Mouse (Mus musculus) kidney, postnatal 0 days (tissue): ENCODE measurements around the gene Spata33. TPM values are rescaled to one million over a fixed set of nuclear protein-coding genes. Genes with fewer than 3 reads are reported as not detected.
"Not testable (repeated sequence)": the region's sequence is repeated elsewhere in the genome, so short reads cannot be mapped to it uniquely, and the experiment has no call there.

ENCODE experiments used
- ATAC-seq: fragments of 200-750 bp; cut with Nextera tagmentation; replicated peaks from 2 replicates; pipeline ENCODE4 v1.8.0; 2017; ENCODE audit warnings: low read depth, moderate number of reproducible peaks, moderate TSS enrichment, moderate library complexity; ENCODE audit not compliant: low FRiP score
- DNase-seq: peaks from one replicate; pipeline ENCODE4 v3.0.0-alpha.2; 2016; ENCODE audit warnings: low spot score
- H3K27ac ChIP-seq: fragments of 300-500 bp; sonication (generic); 2 replicates; pipeline ENCODE4 v1.5.1; 2014; ENCODE audit warnings: mild to moderate bottlenecking
- H3K27me3 ChIP-seq: fragments of 300-500 bp; sonication (generic); 2 replicates; pipeline ENCODE4 v1.6.1; 2014; ENCODE audit warnings: low read length, mixed read lengths; ENCODE audit not compliant: insufficient read depth
- H3K36me3 ChIP-seq: fragments of 300-500 bp; sonication (generic); 2 replicates; pipeline ENCODE4 v1.6.1; 2014; ENCODE audit warnings: low read length, mixed read lengths; ENCODE audit not compliant: insufficient read depth
- H3K4me1 ChIP-seq: fragments of 300-500 bp; sonication (generic); replicated peaks from 2 replicates; pipeline ENCODE4 v1.6.1; 2014; ENCODE audit warnings: antibody characterized with exemption, low read length, mixed read lengths; ENCODE audit not compliant: insufficient read depth
- H3K4me2 ChIP-seq: fragments of 300-500 bp; sonication (generic); 2 replicates; pipeline ENCODE4 v1.6.1; 2014; ENCODE audit warnings: mild to moderate bottlenecking, low read length, moderate library complexity, mixed read lengths
- H3K4me3 ChIP-seq: fragments of 300-500 bp; sonication (generic); replicated peaks from 2 replicates; pipeline ENCODE4 v1.5.1; 2014; ENCODE audit warnings: low read depth, low read length
- H3K9ac ChIP-seq: fragments of 300-500 bp; sonication (generic); 2 replicates; pipeline ENCODE4 v1.6.1; 2014; ENCODE audit warnings: low read depth, low read length
- H3K9me3 ChIP-seq: fragments of 300-500 bp; sonication (generic); replicated peaks from 2 replicates; pipeline ENCODE4 v1.6.1; 2016; ENCODE audit warnings: low read length, inconsistent platforms, mixed read lengths
- CTCF ChIP-seq: IDR thresholded peaks from 2 replicates; pipeline ENCODE4 v1.5.1; 2016; ENCODE audit warnings: antibody characterized with exemption, low read depth, mild to moderate bottlenecking, moderate library complexity
- WGBS: fragments of 180-500 bp; shearing (Covaris S2); extraction: QIAGEN DNeasy Blood & Tissue Kit; methylation state at CpG from one replicate; pipeline ENCODE4 v1.1.7; 2014; 5-methylcytosine and 5-hydroxymethylcytosine counted together
- polyA plus RNA-seq: library from polyadenylated mRNA; unstranded; fragments of >200 nt; fragmentation: Nextera tagmentation; extraction: Ambion mirVana; gene quantifications from 2 replicates; pipeline ENCODE4 v1.2.1, GENCODE M21; 2015

Gene Spata33
- polyA plus RNA-seq, 1 experiment from 2014 or later, result 7.1 TPM

- 0 out of 2 replicates have a peak, but pooled peaks cover 3% of the 10 kb centered on the region for H3K36me3 ChIP-seq
- TF ChIP-seq CTCF, result no peak
- H3K4me2 ChIP-seq, result peak overlapping the region; percentile 88
- peak overlapping the region; percentile 95 for H3K4me3 ChIP-seq
- no peaks in the 10 kb centered on the region for H3K9me3 ChIP-seq
- WGBS, result 6% methylated on average over 22 of the region's 22 CpGs
- DNase-seq (peak; percentile 29), ATAC-seq (peak; percentile 21; the same call in 1 of the 2 replicates)
- H3K9ac ChIP-seq, result peak overlapping the region; percentile 97
- H3K27ac ChIP-seq, result peak overlapping the region; percentile 78
- H3K27me3 ChIP-seq, result no peaks in the 10 kb centered on the region
- peaks cover 14% of the 10 kb centered on the region for H3K4me1 ChIP-seq
Observed at GRCm38 (mm10) chr8:123213118-123213772, 613 bp downstream of the Spata33 start.

DNA sequence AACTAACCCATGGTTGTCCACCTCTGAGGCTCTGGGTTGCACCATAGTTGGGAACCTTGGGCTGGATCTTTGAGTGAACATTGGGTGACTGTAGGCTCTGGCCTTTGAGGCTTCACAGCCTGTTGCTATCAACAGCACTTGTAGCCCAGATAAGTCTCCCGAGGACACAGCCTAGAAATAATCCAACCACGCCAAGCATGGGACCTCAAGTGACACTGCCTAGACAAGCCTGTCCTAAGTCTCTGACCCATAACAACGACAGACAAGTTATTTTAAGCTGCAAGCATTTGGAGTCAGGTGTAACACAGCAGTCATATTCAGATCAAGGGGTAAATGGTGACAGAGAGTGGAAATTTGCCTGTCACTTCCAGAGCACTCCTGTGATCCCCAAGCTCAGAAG, 2.8 kb downstream of the Spata33 start:
- H3K4me3 ChIP-seq, result no peak overlapping the region
- H3K9ac ChIP-seq, result no peak overlapping the region
- H3K9me3 ChIP-seq, result no peaks in the 10 kb centered on the region
- no peak overlapping the region for H3K4me2 ChIP-seq
- no peak for TF ChIP-seq CTCF
- WGBS, result 70% methylated on average over 3 of the region's 3 CpGs
- ATAC-seq (no peak), DNase-seq (no peak)
- no peaks in the 10 kb centered on the region for H3K27me3 ChIP-seq
- no peak overlapping the region for H3K27ac ChIP-seq
- H3K36me3 ChIP-seq, result no peaks in the 10 kb centered on the region
- H3K4me1 ChIP-seq, result peaks cover 14% of the 10 kb centered on the region

DNA sequence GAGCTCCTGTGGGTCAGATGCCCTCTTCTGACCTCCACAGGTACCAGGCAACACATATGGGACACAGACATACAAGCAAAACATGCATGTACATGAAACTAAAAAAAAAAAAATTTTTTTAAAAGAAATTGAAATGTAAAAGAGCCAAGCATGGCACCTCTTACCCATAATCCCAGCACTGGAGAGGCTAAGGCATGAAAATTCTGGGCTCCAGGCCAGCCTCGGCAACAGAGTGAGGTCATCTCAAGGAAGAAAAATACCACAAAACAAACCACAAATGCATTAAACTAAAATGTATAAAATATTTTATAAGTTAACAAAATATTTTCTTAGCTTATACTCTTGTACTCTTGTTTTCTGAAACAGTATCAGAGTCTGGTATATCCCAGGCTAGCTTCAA, 8.3 kb downstream of the Spata33 start:
- H3K36me3 ChIP-seq, result no peaks in the 10 kb centered on the region
- H3K27ac ChIP-seq, result no peak overlapping the region
- H3K9ac ChIP-seq, result no peak overlapping the region
- H3K4me1 ChIP-seq, result peaks cover 8% of the 10 kb centered on the region; the same call in 1 of the 2 replicates
- H3K27me3 ChIP-seq, result no peaks in the 10 kb centered on the region
- no peaks in the 10 kb centered on the region for H3K9me3 ChIP-seq
- no peak overlapping the region for H3K4me3 ChIP-seq
- H3K4me2 ChIP-seq, result no peak overlapping the region
- 79% methylated on average over 1 of the region's 1 CpGs for WGBS
- no peak for TF ChIP-seq CTCF
- no peak for DNase-seq
- ATAC-seq, result no peak

DNA sequence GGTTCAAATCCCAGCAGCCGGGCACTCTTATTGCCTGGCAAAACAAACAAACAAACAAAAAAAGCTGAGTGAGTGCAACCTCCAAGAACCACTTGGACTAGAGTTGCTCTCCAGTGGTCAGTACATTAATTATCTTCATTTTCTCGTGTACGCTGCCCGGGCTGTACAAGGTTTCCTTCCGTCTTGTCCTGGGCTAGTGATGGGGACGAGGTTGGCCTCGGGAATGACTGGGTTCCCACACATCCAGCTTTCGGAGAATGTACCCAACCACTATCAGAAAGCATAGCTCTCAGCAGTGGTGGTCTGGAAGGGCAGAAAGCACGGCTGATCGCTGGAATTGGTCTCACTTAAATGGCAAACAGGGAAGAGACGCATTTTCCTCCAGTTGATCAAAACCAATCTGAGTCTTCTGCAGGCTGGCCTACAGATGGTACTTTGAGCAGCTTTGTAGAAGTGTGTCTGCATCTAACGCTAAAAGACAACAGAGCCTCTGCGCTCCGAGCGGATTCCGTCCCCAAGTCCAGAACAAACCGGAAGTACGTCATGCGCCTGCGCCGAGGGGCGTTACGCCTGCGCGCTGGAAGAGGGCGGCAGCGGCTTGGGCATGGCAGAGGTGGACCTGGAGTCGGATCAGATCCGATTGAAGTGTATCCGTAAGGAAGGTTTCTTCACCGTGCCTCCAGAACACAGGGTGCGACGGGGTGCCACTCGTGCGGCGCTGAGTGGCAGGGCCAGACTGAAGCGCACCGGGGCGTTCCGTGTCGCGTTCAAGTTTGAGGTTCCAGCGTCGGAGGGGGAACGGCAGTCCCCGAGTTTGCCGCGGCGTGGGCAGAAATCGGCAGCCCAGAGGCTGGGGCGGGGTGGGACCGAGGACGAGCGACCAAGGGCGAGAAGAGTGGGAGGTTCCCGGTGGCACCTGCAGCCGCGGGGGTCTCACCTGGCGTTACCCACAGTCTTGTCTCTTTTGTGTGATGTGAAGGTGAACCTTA, 11.9 kb downstream of the Spata33 start, which contains the start of gene Cdk10:
Gene Cdk10 (plus strand): TSS at position 565 of the 989 bp plus-strand sequence.
- peak; percentile 76 for ATAC-seq
- 1% methylated on average over 59 of the region's 59 CpGs for WGBS
- Histone ChIP-seq H3K9ac (peak within 1 kb of the TSS; percentile 73), H3K4me3 (peak within 1 kb of the TSS; percentile 62), H3K4me1 (peaks cover 8% of the 10 kb centered on the region; the same call in 1 of the 2 replicates), H3K4me2 (peak within 1 kb of the TSS; percentile 91), H3K27ac (peak within 1 kb of the TSS; percentile 90), H3K36me3 (0 out of 2 replicates have a peak, but pooled peaks cover 5% of the 10 kb centered on the region), H3K27me3 (no peaks in the 10 kb centered on the region), H3K9me3 (no peaks in the 10 kb centered on the region)
- peak; percentile 5; the same call in 1 of the 2 replicates for TF ChIP-seq CTCF
- DNase-seq, result peak; percentile 94

DNA sequence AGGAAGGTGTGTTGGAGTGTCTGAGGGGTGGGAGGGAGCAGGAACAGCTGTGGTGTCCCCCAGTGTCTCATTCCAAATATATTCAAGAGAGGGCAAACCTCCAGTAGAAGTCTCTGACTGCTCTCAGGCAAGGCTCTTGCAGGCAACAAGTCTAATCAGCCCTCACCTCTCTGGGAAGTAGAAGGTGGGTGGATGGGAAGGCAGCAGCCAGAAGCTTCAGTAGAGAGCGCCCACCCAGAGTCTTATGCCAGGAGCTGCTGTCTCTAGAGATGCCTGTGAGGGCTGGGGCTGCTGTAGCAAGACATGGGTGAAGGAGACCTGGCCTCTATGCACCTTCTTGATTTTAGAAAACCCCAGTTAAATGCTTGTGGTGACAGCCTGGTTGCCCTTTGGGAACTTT, 15.8 kb downstream of the Spata33 start:
- no peak overlapping the region for H3K4me2 ChIP-seq
- 0 out of 2 replicates have a peak, but pooled peaks cover 5% of the 10 kb centered on the region for H3K36me3 ChIP-seq
- no peaks in the 10 kb centered on the region for H3K27me3 ChIP-seq
- peaks cover 8% of the 10 kb centered on the region; the same call in 1 of the 2 replicates for H3K4me1 ChIP-seq
- DNase-seq (no peak), ATAC-seq (no peak)
- no peak overlapping the region for H3K27ac ChIP-seq
- 93% methylated on average over 1 of the region's 1 CpGs for WGBS
- no peak overlapping the region for H3K4me3 ChIP-seq
- TF ChIP-seq CTCF, result no peak
- no peak overlapping the region for H3K9ac ChIP-seq
- H3K9me3 ChIP-seq, result no peaks in the 10 kb centered on the region

GRCm38 (mm10) chr8:123230326-123230725, 17.7 kb downstream of the Spata33 start:
- not testable (repeated sequence) for H3K9ac ChIP-seq, ATAC-seq, H3K4me2 ChIP-seq, H3K36me3 ChIP-seq, H3K4me3 ChIP-seq, H3K27ac ChIP-seq, H3K27me3 ChIP-seq, DNase-seq, H3K9me3 ChIP-seq
- peaks cover 13% of the 10 kb centered on the region; the same call in 1 of the 2 replicates for H3K4me1 ChIP-seq
- 84% methylated on average over 10 of the region's 11 CpGs for WGBS
